Comparison of ENCODE assay signal across 8 mouse cellular contexts in the genomic region with DNA sequence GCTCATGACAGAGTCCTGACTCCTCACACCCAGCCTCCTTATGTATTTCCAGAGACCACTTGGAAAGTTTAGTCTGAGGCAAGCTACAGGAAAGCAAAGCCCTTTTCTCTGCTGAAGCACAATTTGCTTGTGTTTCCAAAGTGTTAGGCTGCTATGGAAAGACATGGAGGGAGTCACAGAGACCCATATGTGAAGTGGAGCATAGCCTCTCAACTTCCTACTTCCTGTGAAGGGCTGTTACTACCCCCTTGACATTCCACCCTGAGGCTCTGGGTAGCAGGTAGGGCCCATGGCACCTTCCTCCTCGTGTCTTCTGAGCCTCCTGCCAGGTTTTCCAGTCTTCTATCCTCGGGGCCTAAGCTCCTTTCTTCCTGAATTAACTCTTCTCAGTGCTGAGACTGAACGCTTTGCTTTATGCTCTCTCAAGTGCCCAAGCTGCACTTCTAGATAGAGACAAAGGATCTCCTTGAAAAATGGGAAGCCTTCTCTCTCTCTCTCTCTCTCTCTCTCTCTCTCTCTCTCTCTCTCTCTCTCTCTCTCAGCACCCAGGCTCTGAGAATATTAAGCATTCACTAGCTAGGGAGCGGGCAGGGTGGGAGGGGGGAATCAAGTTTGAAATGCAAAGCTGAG. TPM values are rescaled to one million over a fixed set of nuclear protein-coding genes. Genes with fewer than 3 reads are reported as not detected.
DNase-seq lines count a peak whose midpoint lies in the region; ATAC-seq and TF ChIP-seq lines count a peak whose summit lies in the region.

No protein-coding gene starts in this region.

- DNase-seq in kidney, adult 11 months, result peak; percentile 1
- no peak for DNase-seq in kidney, postnatal 4 days
- no peak for DNase-seq in hindbrain, embryonic 11.5 days (ENCODE audit: low spot score)
- no peak for DNase-seq in spleen, postnatal 14 days (ENCODE audit: low spot score in 2 of 2)
- DNase-seq in gastrocnemius, adult 18-20 months (ENCODE audit: low spot score), result no peak
- no peak for DNase-seq in spleen, postnatal 10 days (ENCODE audit: low spot score in 2 of 2)

- H3K4me1 ChIP-seq in bone marrow macrophage, adult 2 months (ENCODE audit: control insufficient read depth, insufficient read depth, low read length), result peaks cover 69% of the 10 kb centered on the region
- H3K4me1 ChIP-seq in hindbrain, embryonic 11.5 days (replicated peaks; ENCODE audit: control insufficient read depth, insufficient read depth, low read length), result peaks cover 3% of the 10 kb centered on the region
- peaks cover 29% of the 10 kb centered on the region for H3K4me1 ChIP-seq in midbrain, embryonic 15.5 days

- peak overlapping the region; percentile 25; the same call in 1 of the 2 replicates for H3K9ac ChIP-seq in hindbrain, embryonic 11.5 days (ENCODE audit: low read depth, low read length)
- no peak overlapping the region for H3K9ac ChIP-seq in midbrain, embryonic 15.5 days

- no peak for TF ChIP-seq POLR2A in bone marrow macrophage, adult 2 months (IDR thresholded peaks at IDR 0.05; ENCODE audit: borderline replicate concordance, low read depth, low read length)

- no peaks in the 10 kb centered on the region for H3K36me3 ChIP-seq in hindbrain, embryonic 11.5 days (ENCODE audit: control insufficient read depth, insufficient read depth, low read length)
- no peaks in the 10 kb centered on the region for H3K36me3 ChIP-seq in midbrain, embryonic 15.5 days (replicated peaks)

- no peaks in the 10 kb centered on the region for H3K27me3 ChIP-seq in hindbrain, embryonic 11.5 days (ENCODE audit: control insufficient read depth, insufficient read depth, low read length)
- no peaks in the 10 kb centered on the region for H3K27me3 ChIP-seq in midbrain, embryonic 15.5 days (replicated peaks)

- WGBS in hindbrain, embryonic 11.5 days, result 17% methylated on average over 4 of the region's 4 CpGs
- 14% methylated on average over 4 of the region's 4 CpGs for WGBS in midbrain, embryonic 15.5 days

- peak; percentile 33; the same call in 1 of the 2 replicates for ATAC-seq in hindbrain, embryonic 11.5 days (ENCODE audit: low FRiP score)
- no peak; the same call in 1 of the 2 replicates for ATAC-seq in midbrain, embryonic 15.5 days (replicated peaks)

- no peak overlapping the region for H3K4me3 ChIP-seq in bone marrow macrophage, adult 2 months (ENCODE audit: insufficient read depth, low read length)
- H3K4me3 ChIP-seq in hindbrain, embryonic 11.5 days (ENCODE audit: low read depth, low read length), result no peak overlapping the region
- no peak overlapping the region for H3K4me3 ChIP-seq in midbrain, embryonic 15.5 days

- no peak overlapping the region for H3K4me2 ChIP-seq in hindbrain, embryonic 11.5 days (replicated peaks; ENCODE audit: low read depth, low read length)
- no peak overlapping the region for H3K4me2 ChIP-seq in midbrain, embryonic 15.5 days

- no peak for TF ChIP-seq CTCF in bone marrow macrophage, adult 2 months (IDR thresholded peaks at IDR 0.05; ENCODE audit: low read depth, low read length)

- peak overlapping the region; percentile 96 for H3K27ac ChIP-seq in bone marrow macrophage, adult 2 months (ENCODE audit: insufficient read depth, low read depth, low read length)
- H3K27ac ChIP-seq in hindbrain, embryonic 11.5 days (ENCODE audit: low read depth, low read length), result peak overlapping the region; percentile 69
- peak overlapping the region; percentile 42 for H3K27ac ChIP-seq in midbrain, embryonic 15.5 days

- H3K9me3 ChIP-seq in hindbrain, embryonic 11.5 days (ENCODE audit: control insufficient read depth, low read length), result no peaks in the 10 kb centered on the region
- H3K9me3 ChIP-seq in midbrain, embryonic 15.5 days, result no peaks in the 10 kb centered on the region

RNA-seq across cellular contexts. Expression of gene Ier5, which starts 47.2 kb away (rescaled TPM):
- 58.7 and 62.5 TPM in 2 replicates for polyA plus RNA-seq in bone marrow macrophage, adult 2 months (2012; ENCODE audit: insufficient read depth, insufficient read length, missing spikeins)
- 12.7 and 17.1 TPM in 2 replicates for polyA plus RNA-seq in hindbrain, embryonic 11.5 days (2014; fragmentation: Nextera tagmentation; extraction: Ambion mirVana)
- 7.2 and 9.4 TPM in 2 replicates for polyA plus RNA-seq in midbrain, embryonic 15.5 days (2015; fragmentation: Nextera tagmentation; extraction: Ambion mirVana)
- 10 to 100 TPM in 1 of 2 experiments, 1 to 10 TPM in 1; 4.7 to 19.4 TPM for total RNA-seq in gastrocnemius, adult 18-20 months (2021)

Comparison
In these comparisons a context has a peak if more than half of its experiments do, and no peak if none do; other contexts are left out.
1. H3K27ac ChIP-seq: peak in every context shown above with its lines; median percentile 96 in bone marrow macrophage, adult 2 months; 69 in hindbrain, embryonic 11.5 days; 42 in midbrain, embryonic 15.5 days.